Mouse (Mus musculus) hindbrain, embryonic 10.5 days (tissue): Measurements from ENCODE around the gene Slc43a3. TPM values are rescaled to one million over a fixed set of nuclear protein-coding genes. Genes with fewer than 3 reads are reported as not detected.

Experiments
- DNase-seq: peaks from one replicate; pipeline ENCODE4 v3.0.0-alpha.2; 2017; ENCODE audit warnings: low spot score
- H3K27ac ChIP-seq: fragments of 300-500 bp; sonication (generic); 2 replicates; pipeline ENCODE4 v1.5.1; 2016; ENCODE audit warnings: mild to moderate bottlenecking, moderate library complexity
- H3K27me3 ChIP-seq: fragments of 300-500 bp; sonication (generic); 2 replicates; pipeline ENCODE4 v1.6.1; 2016; ENCODE audit warnings: mild to moderate bottlenecking; ENCODE audit not compliant: poor library complexity, insufficient read depth, severe bottlenecking
- H3K36me3 ChIP-seq: fragments of 300-500 bp; sonication (generic); 2 replicates; pipeline ENCODE4 v1.6.1; 2016; ENCODE audit warnings: mild to moderate bottlenecking, moderate library complexity
- H3K4me1 ChIP-seq: fragments of 300-500 bp; sonication (generic); replicated peaks from 2 replicates; pipeline ENCODE4 v1.6.1; 2016; ENCODE audit warnings: mild to moderate bottlenecking
- H3K4me3 ChIP-seq: fragments of 300-500 bp; sonication (generic); 2 replicates; pipeline ENCODE4 v1.5.1; 2016; ENCODE audit warnings: mild to moderate bottlenecking, moderate library complexity
- H3K9me3 ChIP-seq: fragments of 300-500 bp; sonication (generic); 2 replicates; pipeline ENCODE4 v1.6.1; 2016; ENCODE audit warnings: mild to moderate bottlenecking, moderate library complexity
- WGBS: fragments of 180-500 bp; shearing (Covaris S2); methylation state at CpG from one replicate; pipeline ENCODE4 v1.1.7; 2016; 5-methylcytosine and 5-hydroxymethylcytosine counted together
- polyA plus RNA-seq: library from polyadenylated mRNA; unstranded; fragments of >200 nt; fragmentation: Nextera tagmentation; extraction: Ambion mirVana; gene quantifications from 2 replicates; pipeline ENCODE4 v1.2.1, GENCODE M21; 2016

Slc43a3 gene
- polyA plus RNA-seq, 1 experiment from 2014 or later = 21.5 TPM

- Histone ChIP-seq H3K27ac (no peak overlapping the region), H3K4me1 (peaks cover 20% of the 10 kb centered on the region), H3K4me3 (no peak overlapping the region), H3K27me3 (no peaks in the 10 kb centered on the region), H3K36me3 (peaks cover 4% of the 10 kb centered on the region), H3K9me3 (no peaks in the 10 kb centered on the region)
- 31% methylated on average over 6 of the region's 6 CpGs for WGBS
- no peak for DNase-seq
These were observed 26.6 kb downstream of the Slc43a3 start for GRCm38 (mm10) chr2:84962906-84963507.

GRCm38 (mm10) chr2:84964111-84964801 is 27.9 kb downstream of the Slc43a3 start:
- Histone ChIP-seq H3K9me3 (no peaks in the 10 kb centered on the region), H3K36me3 (no peaks in the 10 kb centered on the region), H3K27ac (no peak overlapping the region), H3K4me3 (no peak overlapping the region), H3K27me3 (no peaks in the 10 kb centered on the region), H3K4me1 (peaks cover 20% of the 10 kb centered on the region)
- DNase-seq = no peak
- WGBS = 92% methylated on average over 7 of the region's 7 CpGs

GRCm38 (mm10) chr2:84967318-84967991 is 31.1 kb downstream of the Slc43a3 start:
- H3K27me3 ChIP-seq = no peaks in the 10 kb centered on the region
- H3K36me3 ChIP-seq = no peaks in the 10 kb centered on the region
- H3K4me1 ChIP-seq = peaks cover 12% of the 10 kb centered on the region
- no peaks in the 10 kb centered on the region for H3K9me3 ChIP-seq
- no peak overlapping the region for H3K4me3 ChIP-seq
- 91% methylated on average over 5 of the region's 5 CpGs for WGBS
- DNase-seq = no peak
- H3K27ac ChIP-seq = no peak overlapping the region

- no peaks in the 10 kb centered on the region for H3K36me3 ChIP-seq
- H3K27me3 ChIP-seq = no peaks in the 10 kb centered on the region
- DNase-seq = no peak
- H3K4me1 ChIP-seq = no peaks in the 10 kb centered on the region
- H3K9me3 ChIP-seq = no peaks in the 10 kb centered on the region
- no peak overlapping the region for H3K27ac ChIP-seq
- WGBS = 90% methylated on average over 2 of the region's 2 CpGs
- no peak overlapping the region for H3K4me3 ChIP-seq
These were observed 39.2 kb downstream of the Slc43a3 start for GRCm38 (mm10) chr2:84975580-84975979.

GRCm38 (mm10) chr2:84980188-84980587 is 43.8 kb downstream of the Slc43a3 start, which contains the start of gene Prg2:
Prg2 (plus strand) TSS chr2:84980461.
- WGBS = 50% methylated on average over 1 of the region's 1 CpGs
- H3K4me1 ChIP-seq = no peaks in the 10 kb centered on the region

GRCm38 (mm10) chr2:84987930-84988329 is 51.6 kb downstream of the Slc43a3 start, which contains the start of gene Prg3:
Prg3 (plus strand) TSS chr2:84988215.
- no peaks in the 10 kb centered on the region for H3K27me3 ChIP-seq
- DNase-seq = no peak
- 75% methylated on average over 1 of the region's 1 CpGs for WGBS
- no peaks in the 10 kb centered on the region for H3K9me3 ChIP-seq
- H3K27ac ChIP-seq = no peak within 1 kb of the TSS
- H3K36me3 ChIP-seq = no peaks in the 10 kb centered on the region
- H3K4me3 ChIP-seq = no peak within 1 kb of the TSS
- H3K4me1 ChIP-seq = no peaks in the 10 kb centered on the region

More at GRCm38 (mm10) chr2:84980188-84980587, 43.8 kb downstream of the Slc43a3 start, which contains the start of gene Prg2:
- DNase-seq = no peak
- H3K27me3 ChIP-seq = no peaks in the 10 kb centered on the region
- no peaks in the 10 kb centered on the region for H3K36me3 ChIP-seq
- no peaks in the 10 kb centered on the region for H3K9me3 ChIP-seq
- H3K27ac ChIP-seq = no peak within 1 kb of the TSS
- no peak within 1 kb of the TSS for H3K4me3 ChIP-seq

GRCm38 (mm10) chr2:84996376-84996775 is 60.0 kb downstream of the Slc43a3 start:
- H3K27ac ChIP-seq = no peak overlapping the region
- H3K4me1 ChIP-seq = no peaks in the 10 kb centered on the region
- no peaks in the 10 kb centered on the region for H3K9me3 ChIP-seq
- DNase-seq = no peak
- no peak overlapping the region for H3K4me3 ChIP-seq
- WGBS = 91% methylated on average over 2 of the region's 2 CpGs
- H3K27me3 ChIP-seq = no peaks in the 10 kb centered on the region
- H3K36me3 ChIP-seq = no peaks in the 10 kb centered on the region

- no peaks in the 10 kb centered on the region for H3K9me3 ChIP-seq
- WGBS = 83% methylated on average over 3 of the region's 3 CpGs
- no peak for DNase-seq
- H3K4me3 ChIP-seq = no peak overlapping the region
- peaks cover 3% of the 10 kb centered on the region; the same call in 1 of the 2 replicates for H3K4me1 ChIP-seq
- H3K36me3 ChIP-seq = no peaks in the 10 kb centered on the region
- no peak overlapping the region for H3K27ac ChIP-seq
- no peaks in the 10 kb centered on the region for H3K27me3 ChIP-seq
These were observed 63.3 kb downstream of the Slc43a3 start for GRCm38 (mm10) chr2:84999486-85000181.

GRCm38 (mm10) chr2:85001497-85001896 is 65.1 kb downstream of the Slc43a3 start:
- Histone ChIP-seq H3K27ac (no peak overlapping the region), H3K36me3 (no peaks in the 10 kb centered on the region), H3K4me1 (peaks cover 3% of the 10 kb centered on the region; the same call in 1 of the 2 replicates), H3K9me3 (no peaks in the 10 kb centered on the region), H3K4me3 (no peak overlapping the region), H3K27me3 (no peaks in the 10 kb centered on the region)
- no peak for DNase-seq
- WGBS = 73% methylated on average over 13 of the region's 13 CpGs

- Histone ChIP-seq H3K36me3 (no peaks in the 10 kb centered on the region), H3K27me3 (no peaks in the 10 kb centered on the region), H3K9me3 (no peaks in the 10 kb centered on the region), H3K4me3 (no peak overlapping the region), H3K27ac (no peak overlapping the region), H3K4me1 (peaks cover 3% of the 10 kb centered on the region; the same call in 1 of the 2 replicates)
- DNase-seq = no peak
- 77% methylated on average over 8 of the region's 8 CpGs for WGBS
These were observed 66.2 kb downstream of the Slc43a3 start for GRCm38 (mm10) chr2:85002575-85002974.

- H3K4me1 ChIP-seq = peaks cover 3% of the 10 kb centered on the region; the same call in 1 of the 2 replicates
- no peaks in the 10 kb centered on the region for H3K27me3 ChIP-seq
- no peak for DNase-seq
- H3K36me3 ChIP-seq = no peaks in the 10 kb centered on the region
- no peak overlapping the region for H3K4me3 ChIP-seq
- WGBS = 89% methylated on average over 4 of the region's 4 CpGs
- H3K9me3 ChIP-seq = no peaks in the 10 kb centered on the region
- no peak overlapping the region for H3K27ac ChIP-seq
These were observed 68.0 kb downstream of the Slc43a3 start for GRCm38 (mm10) chr2:85004341-85004740.

- 80% methylated on average over 7 of the region's 7 CpGs for WGBS
- H3K36me3 ChIP-seq = no peaks in the 10 kb centered on the region
- H3K4me3 ChIP-seq = no peak overlapping the region
- peaks cover 3% of the 10 kb centered on the region; the same call in 1 of the 2 replicates for H3K4me1 ChIP-seq
- no peaks in the 10 kb centered on the region for H3K27me3 ChIP-seq
- DNase-seq = no peak
- no peaks in the 10 kb centered on the region for H3K9me3 ChIP-seq
- H3K27ac ChIP-seq = no peak overlapping the region
These were observed 70.2 kb downstream of the Slc43a3 start for GRCm38 (mm10) chr2:85006600-85006999.
